Mouse (Mus musculus): ENCODE measurements at regions not wholly inside any gene's neighbourhood (a gene's known extent, or its start where the extent isn't known, plus 50 kb on each side); places are given as distances from the start of the nearest gene placed in this dataset.
"Not testable (repeated sequence)": the region's sequence is repeated elsewhere in the genome, so short reads cannot be mapped to it uniquely, and the experiment has no call there.

GRCm38 (mm10) chr6:144911781-144912180 is 130.0 kb upstream of the Sox5 start:
- no peaks in the 10 kb centered on the region for H3K27me3 ChIP-seq
- ATAC-seq (replicated peaks; ENCODE audit: insufficient number of reproducible peaks, insufficient read depth, low FRiP score, low read depth): no peak
- H3K27ac ChIP-seq: no peak overlapping the region
- H3K9me3 ChIP-seq (replicated peaks): no peaks in the 10 kb centered on the region
- no peak overlapping the region for H3K4me3 ChIP-seq
- no peaks in the 10 kb centered on the region for H3K4me1 ChIP-seq (replicated peaks)
- 73% methylated on average over 7 of the region's 7 CpGs for WGBS
- no peak overlapping the region for H3K9ac ChIP-seq
- H3K36me3 ChIP-seq: no peaks in the 10 kb centered on the region
- no peak overlapping the region for H3K4me2 ChIP-seq

- Histone ChIP-seq H3K4me2 (no peak overlapping the region), H3K27me3 (no peaks in the 10 kb centered on the region), H3K9me3 (replicated peaks) (no peaks in the 10 kb centered on the region), H3K4me1 (replicated peaks) (no peaks in the 10 kb centered on the region), H3K27ac (no peak overlapping the region), H3K36me3 (no peaks in the 10 kb centered on the region), H3K4me3 (no peak overlapping the region), H3K9ac (no peak overlapping the region)
- 77% methylated on average over 6 of the region's 6 CpGs for WGBS
- ATAC-seq (replicated peaks; ENCODE audit: insufficient number of reproducible peaks, insufficient read depth, low FRiP score, low read depth): no peak
Measured at GRCm38 (mm10) chr6:144910392-144910791, 128.6 kb upstream of the Sox5 start.

GRCm38 (mm10) chr6:144908646-144909045 is 126.9 kb upstream of the Sox5 start:
- Histone ChIP-seq H3K4me2 (no peak overlapping the region), H3K27me3 (no peaks in the 10 kb centered on the region), H3K27ac (no peak overlapping the region), H3K4me3 (no peak overlapping the region), H3K36me3 (no peaks in the 10 kb centered on the region), H3K9ac (no peak overlapping the region), H3K9me3 (replicated peaks) (no peaks in the 10 kb centered on the region), H3K4me1 (replicated peaks) (no peaks in the 10 kb centered on the region)
- 88% methylated on average over 11 of the region's 11 CpGs for WGBS
- ATAC-seq (replicated peaks; ENCODE audit: insufficient number of reproducible peaks, insufficient read depth, low FRiP score, low read depth): no peak

- Histone ChIP-seq H3K9ac (no peak overlapping the region), H3K4me3 (no peak overlapping the region), H3K4me1 (replicated peaks) (0 out of 2 replicates have a peak, but pooled peaks cover 2% of the 10 kb centered on the region), H3K9me3 (replicated peaks) (no peaks in the 10 kb centered on the region), H3K4me2 (no peak overlapping the region), H3K27me3 (no peaks in the 10 kb centered on the region), H3K36me3 (no peaks in the 10 kb centered on the region), H3K27ac (no peak overlapping the region; the same call in 1 of the 2 replicates)
- WGBS: 48% methylated on average over 10 of the region's 10 CpGs
- no peak for ATAC-seq (replicated peaks; ENCODE audit: insufficient number of reproducible peaks, insufficient read depth, low FRiP score, low read depth)
Measured at GRCm38 (mm10) chr6:144903156-144903555, 121.4 kb upstream of the Sox5 start.

- Histone ChIP-seq H3K36me3 (no peaks in the 10 kb centered on the region), H3K27me3 (no peaks in the 10 kb centered on the region), H3K27ac (no peak overlapping the region; the same call in 1 of the 2 replicates), H3K4me1 (replicated peaks) (peaks cover 4% of the 10 kb centered on the region; the same call in 1 of the 2 replicates), H3K9me3 (replicated peaks) (no peaks in the 10 kb centered on the region), H3K4me3 (no peak overlapping the region), H3K9ac (no peak overlapping the region), H3K4me2 (peak overlapping the region; percentile 20; the same call in 1 of the 2 replicates)
- ATAC-seq (replicated peaks; ENCODE audit: insufficient number of reproducible peaks, insufficient read depth, low FRiP score, low read depth): no peak; the same call in 1 of the 2 replicates
- WGBS: 65% methylated on average over 20 of the region's 20 CpGs
Measured at GRCm38 (mm10) chr6:144902267-144902995, 120.7 kb upstream of the Sox5 start.

- no peak overlapping the region for H3K4me3 ChIP-seq
- ATAC-seq (replicated peaks; ENCODE audit: insufficient number of reproducible peaks, insufficient read depth, low FRiP score, low read depth): no peak
- H3K27ac ChIP-seq: no peak overlapping the region
- H3K27me3 ChIP-seq: no peaks in the 10 kb centered on the region
- WGBS: 60% methylated on average over 9 of the region's 9 CpGs
- no peaks in the 10 kb centered on the region for H3K36me3 ChIP-seq
- H3K4me1 ChIP-seq (replicated peaks): peaks cover 6% of the 10 kb centered on the region; the same call in 1 of the 2 replicates
- H3K9ac ChIP-seq: no peak overlapping the region
- H3K4me2 ChIP-seq: peak overlapping the region; percentile 20; the same call in 1 of the 2 replicates
- H3K9me3 ChIP-seq (replicated peaks): no peaks in the 10 kb centered on the region
Measured at GRCm38 (mm10) chr6:144901825-144902224, 120.0 kb upstream of the Sox5 start.

- not testable (repeated sequence) for H3K4me3 ChIP-seq; H3K9me3 ChIP-seq (replicated peaks); ATAC-seq (replicated peaks; ENCODE audit: insufficient number of reproducible peaks, insufficient read depth, low FRiP score, low read depth); H3K4me2 ChIP-seq; H3K27ac ChIP-seq; H3K27me3 ChIP-seq; H3K36me3 ChIP-seq; H3K4me1 ChIP-seq (replicated peaks); H3K9ac ChIP-seq
- WGBS: 86% methylated on average over 7 of the region's 7 CpGs
Measured at GRCm38 (mm10) chr6:144900858-144901257, 119.1 kb upstream of the Sox5 start.

- Histone ChIP-seq H3K9me3 (replicated peaks) (no peaks in the 10 kb centered on the region), H3K4me3 (no peak overlapping the region), H3K27ac (no peak overlapping the region), H3K27me3 (no peaks in the 10 kb centered on the region), H3K36me3 (no peaks in the 10 kb centered on the region), H3K4me1 (replicated peaks) (peaks cover 5% of the 10 kb centered on the region; the same call in 1 of the 2 replicates), H3K4me2 (no peak overlapping the region), H3K9ac (no peak overlapping the region)
- WGBS: 44% methylated on average over 3 of the region's 3 CpGs
- ATAC-seq (replicated peaks; ENCODE audit: insufficient number of reproducible peaks, insufficient read depth, low FRiP score, low read depth): no peak
Measured at GRCm38 (mm10) chr6:144897526-144897925, 115.7 kb upstream of the Sox5 start.

- no peak overlapping the region for H3K9ac ChIP-seq
- no peaks in the 10 kb centered on the region for H3K9me3 ChIP-seq (replicated peaks)
- no peaks in the 10 kb centered on the region for H3K27me3 ChIP-seq
- H3K4me3 ChIP-seq: no peak overlapping the region
- no peaks in the 10 kb centered on the region for H3K36me3 ChIP-seq
- 0 out of 2 replicates have a peak, but pooled peaks cover 4% of the 10 kb centered on the region for H3K4me1 ChIP-seq (replicated peaks)
- no peak overlapping the region for H3K4me2 ChIP-seq
- WGBS: 22% methylated on average over 2 of the region's 2 CpGs
- ATAC-seq (replicated peaks; ENCODE audit: insufficient number of reproducible peaks, insufficient read depth, low FRiP score, low read depth): no peak
- H3K27ac ChIP-seq: no peak overlapping the region
Measured at GRCm38 (mm10) chr6:144890914-144891313, 109.1 kb upstream of the Sox5 start.

GRCm38 (mm10) chr6:144890166-144890565 is 108.4 kb upstream of the Sox5 start:
- 0 out of 2 replicates have a peak, but pooled peaks cover 4% of the 10 kb centered on the region for H3K4me1 ChIP-seq (replicated peaks)
- H3K4me2 ChIP-seq: no peak overlapping the region
- H3K36me3 ChIP-seq: no peaks in the 10 kb centered on the region
- H3K9ac ChIP-seq: no peak overlapping the region
- no peaks in the 10 kb centered on the region for H3K9me3 ChIP-seq (replicated peaks)
- no peak overlapping the region for H3K4me3 ChIP-seq
- WGBS: 47% methylated on average over 8 of the region's 8 CpGs
- H3K27me3 ChIP-seq: no peaks in the 10 kb centered on the region
- no peak overlapping the region for H3K27ac ChIP-seq
- ATAC-seq (replicated peaks; ENCODE audit: insufficient number of reproducible peaks, insufficient read depth, low FRiP score, low read depth): peak; percentile 50; the same call in 1 of the 2 replicates

GRCm38 (mm10) chr6:144883117-144883516 is 101.3 kb upstream of the Sox5 start:
- no peak overlapping the region for H3K4me2 ChIP-seq
- H3K9ac ChIP-seq: no peak overlapping the region
- no peak overlapping the region for H3K27ac ChIP-seq
- whole genome bisulfite sequencing: 67% methylated on average over 4 of the region's 4 CpGs
- no peak overlapping the region for H3K4me3 ChIP-seq
- no peak for ATAC-seq (replicated peaks; ENCODE audit: insufficient number of reproducible peaks, insufficient read depth, low FRiP score, low read depth)
- no peaks in the 10 kb centered on the region for H3K4me1 ChIP-seq (replicated peaks)
- H3K27me3 ChIP-seq: no peaks in the 10 kb centered on the region
- no peaks in the 10 kb centered on the region for H3K9me3 ChIP-seq (replicated peaks)
- H3K36me3 ChIP-seq: no peaks in the 10 kb centered on the region

GRCm38 (mm10) chr6:144880098-144880497 is 98.3 kb upstream of the Sox5 start:
- Histone ChIP-seq H3K27me3 (no peaks in the 10 kb centered on the region), H3K9ac (no peak overlapping the region), H3K4me2 (no peak overlapping the region), H3K36me3 (no peaks in the 10 kb centered on the region), H3K4me1 (replicated peaks) (no peaks in the 10 kb centered on the region), H3K4me3 (no peak overlapping the region), H3K9me3 (replicated peaks) (no peaks in the 10 kb centered on the region), H3K27ac (no peak overlapping the region)
- 85% methylated on average over 10 of the region's 10 CpGs for WGBS
- no peak for ATAC-seq (replicated peaks; ENCODE audit: insufficient number of reproducible peaks, insufficient read depth, low FRiP score, low read depth)

Measured in heart, embryonic 15.5 days (tissue).